Mouse (Mus musculus) midbrain, embryonic 13.5 days (tissue): ENCODE results near the gene Fars2. TPM values are rescaled to one million over a fixed set of nuclear protein-coding genes. Genes with fewer than 3 reads are reported as not detected.
A peak's percentile ranks its signal among the peaks of the same experiment; 100 is the strongest.
"Not testable (repeated sequence)": the region's sequence is repeated elsewhere in the genome, so short reads cannot be mapped to it uniquely, and the experiment has no call there.

Experiments used
- ATAC-seq: fragments of 200-750 bp; cut with Nextera tagmentation; 2 replicates; pipeline ENCODE4 v1.8.0; 2017; ENCODE audit warnings: mild to moderate bottlenecking, moderate TSS enrichment, moderate library complexity
- H3K27ac ChIP-seq: fragments of 300-500 bp; sonication (generic); 2 replicates; pipeline ENCODE4 v1.5.1; 2015; ENCODE audit warnings: inconsistent platforms, mild to moderate bottlenecking, moderate library complexity
- H3K27me3 ChIP-seq: fragments of 300-500 bp; sonication (generic); 2 replicates; pipeline ENCODE4 v1.6.1; 2015; ENCODE audit warnings: mild to moderate bottlenecking, inconsistent platforms
- H3K36me3 ChIP-seq: fragments of 300-500 bp; sonication (generic); 2 replicates; pipeline ENCODE4 v1.6.1; 2015; ENCODE audit warnings: mild to moderate bottlenecking, inconsistent platforms
- H3K4me1 ChIP-seq: fragments of 300-500 bp; sonication (generic); replicated peaks from 2 replicates; pipeline ENCODE4 v1.6.1; 2015; ENCODE audit warnings: inconsistent platforms
- H3K4me2 ChIP-seq: fragments of 300-500 bp; sonication (generic); replicated peaks from 2 replicates; pipeline ENCODE4 v1.6.1; 2015; ENCODE audit warnings: moderate library complexity, mild to moderate bottlenecking, inconsistent platforms
- H3K4me3 ChIP-seq: fragments of 300-500 bp; sonication (generic); replicated peaks from 2 replicates; pipeline ENCODE4 v1.5.1; 2015; ENCODE audit warnings: mild to moderate bottlenecking, inconsistent platforms
- H3K9ac ChIP-seq: fragments of 300-500 bp; sonication (generic); replicated peaks from 2 replicates; pipeline ENCODE4 v1.6.1; 2015; ENCODE audit warnings: mild to moderate bottlenecking, inconsistent platforms
- H3K9me3 ChIP-seq: fragments of 300-500 bp; sonication (generic); 2 replicates; pipeline ENCODE4 v1.6.1; 2016; ENCODE audit warnings: mild to moderate bottlenecking, inconsistent platforms
- WGBS: fragments of 180-500 bp; shearing (Covaris S2); methylation state at CpG from one replicate; pipeline ENCODE4 v1.1.7; 2015; 5-methylcytosine and 5-hydroxymethylcytosine counted together
- polyA plus RNA-seq: library from polyadenylated mRNA; unstranded; fragments of >200 nt; fragmentation: Nextera tagmentation; extraction: Ambion mirVana; gene quantifications from 2 replicates; pipeline ENCODE4 v1.2.1, GENCODE M21; 2015

Fars2 gene
- polyA plus RNA-seq, 1 experiment from 2014 or later, result 29.5 TPM

- 77% methylated on average over 3 of the region's 3 CpGs for WGBS
Observed at GRCm38 (mm10) chr13:36451437-36451836, 334.2 kb downstream of the Fars2 start.

GRCm38 (mm10) chr13:36460473-36460872 lies 343.3 kb downstream of the Fars2 start:
- Histone ChIP-seq H3K9ac (no peak overlapping the region), H3K36me3 (no peaks in the 10 kb centered on the region), H3K4me2 (no peak overlapping the region), H3K27ac (no peak overlapping the region), H3K27me3 (no peaks in the 10 kb centered on the region), H3K9me3 (no peaks in the 10 kb centered on the region), H3K4me3 (no peak overlapping the region), H3K4me1 (0 out of 2 replicates have a peak, but pooled peaks cover 2% of the 10 kb centered on the region)
- WGBS, result 71% methylated on average over 3 of the region's 3 CpGs
- no peak for ATAC-seq

More at GRCm38 (mm10) chr13:36451437-36451836, 334.2 kb downstream of the Fars2 start:
- no peaks in the 10 kb centered on the region for H3K36me3 ChIP-seq
- no peak for ATAC-seq
- no peak overlapping the region for H3K9ac ChIP-seq
- no peak overlapping the region for H3K27ac ChIP-seq
- no peaks in the 10 kb centered on the region for H3K9me3 ChIP-seq
- no peak overlapping the region for H3K4me2 ChIP-seq
- H3K27me3 ChIP-seq, result no peaks in the 10 kb centered on the region
- H3K4me3 ChIP-seq, result no peak overlapping the region
- 0 out of 2 replicates have a peak, but pooled peaks cover 2% of the 10 kb centered on the region for H3K4me1 ChIP-seq

GRCm38 (mm10) chr13:36463669-36464068 lies 346.5 kb downstream of the Fars2 start:
- Histone ChIP-seq H3K9me3 (no peaks in the 10 kb centered on the region), H3K4me2 (no peak overlapping the region), H3K4me3 (no peak overlapping the region), H3K4me1 (0 out of 2 replicates have a peak, but pooled peaks cover 2% of the 10 kb centered on the region), H3K27me3 (no peaks in the 10 kb centered on the region), H3K9ac (no peak overlapping the region), H3K36me3 (no peaks in the 10 kb centered on the region), H3K27ac (no peak overlapping the region)
- no peak for ATAC-seq

- not testable (repeated sequence) for H3K36me3 ChIP-seq, ATAC-seq, H3K27ac ChIP-seq, H3K9ac ChIP-seq, H3K4me1 ChIP-seq, H3K9me3 ChIP-seq, H3K4me2 ChIP-seq, H3K4me3 ChIP-seq, H3K27me3 ChIP-seq
- WGBS, result 96% methylated on average over 3 of the region's 3 CpGs
Observed at GRCm38 (mm10) chr13:36466076-36466475, 348.9 kb downstream of the Fars2 start.

- WGBS, result 92% methylated on average over 5 of the region's 5 CpGs
- Histone ChIP-seq H3K9ac (no peak overlapping the region), H3K27ac (no peak overlapping the region), H3K9me3 (no peaks in the 10 kb centered on the region), H3K4me2 (no peak overlapping the region), H3K4me3 (no peak overlapping the region), H3K36me3 (no peaks in the 10 kb centered on the region), H3K4me1 (peaks cover 9% of the 10 kb centered on the region), H3K27me3 (no peaks in the 10 kb centered on the region)
- no peak for ATAC-seq
Observed at GRCm38 (mm10) chr13:36466515-36466921, 349.3 kb downstream of the Fars2 start.

- Histone ChIP-seq H3K27me3 (no peaks in the 10 kb centered on the region), H3K4me2 (no peak overlapping the region), H3K9me3 (no peaks in the 10 kb centered on the region), H3K4me1 (peaks cover 9% of the 10 kb centered on the region), H3K9ac (no peak overlapping the region), H3K27ac (no peak overlapping the region), H3K36me3 (no peaks in the 10 kb centered on the region), H3K4me3 (no peak overlapping the region)
- WGBS, result 92% methylated on average over 2 of the region's 2 CpGs
- ATAC-seq, result no peak
Observed at GRCm38 (mm10) chr13:36467849-36468248, 350.6 kb downstream of the Fars2 start.

GRCm38 (mm10) chr13:36468963-36469362 lies 351.8 kb downstream of the Fars2 start:
- H3K4me3 ChIP-seq, result no peak overlapping the region
- H3K4me1 ChIP-seq, result peaks cover 9% of the 10 kb centered on the region
- H3K27ac ChIP-seq, result no peak overlapping the region
- no peak overlapping the region for H3K9ac ChIP-seq
- H3K27me3 ChIP-seq, result no peaks in the 10 kb centered on the region
- WGBS, result 95% methylated on average over 2 of the region's 2 CpGs
- no peaks in the 10 kb centered on the region for H3K9me3 ChIP-seq
- no peak overlapping the region for H3K4me2 ChIP-seq
- no peak for ATAC-seq
- H3K36me3 ChIP-seq, result no peaks in the 10 kb centered on the region

- Histone ChIP-seq H3K36me3 (no peaks in the 10 kb centered on the region), H3K9ac (no peak overlapping the region), H3K4me3 (no peak overlapping the region), H3K4me2 (no peak overlapping the region), H3K27ac (peak overlapping the region; percentile 59), H3K4me1 (peaks cover 9% of the 10 kb centered on the region), H3K9me3 (no peaks in the 10 kb centered on the region), H3K27me3 (no peaks in the 10 kb centered on the region)
- WGBS, result 49% methylated on average over 2 of the region's 2 CpGs
- ATAC-seq, result peak; percentile 67; the same call in 1 of the 2 replicates
Observed at GRCm38 (mm10) chr13:36469412-36470125, 352.4 kb downstream of the Fars2 start.

GRCm38 (mm10) chr13:36477648-36478047 lies 360.4 kb downstream of the Fars2 start:
- Histone ChIP-seq H3K4me3 (no peak overlapping the region), H3K27me3 (no peaks in the 10 kb centered on the region), H3K9me3 (no peaks in the 10 kb centered on the region), H3K36me3 (no peaks in the 10 kb centered on the region), H3K27ac (no peak overlapping the region), H3K4me1 (no peaks in the 10 kb centered on the region), H3K4me2 (no peak overlapping the region), H3K9ac (no peak overlapping the region)
- ATAC-seq, result no peak
- 82% methylated on average over 5 of the region's 5 CpGs for WGBS

- H3K27ac ChIP-seq, result no peak overlapping the region
- H3K9ac ChIP-seq, result no peak overlapping the region
- H3K36me3 ChIP-seq, result no peaks in the 10 kb centered on the region
- H3K4me1 ChIP-seq, result no peaks in the 10 kb centered on the region
- no peak overlapping the region for H3K4me2 ChIP-seq
- H3K27me3 ChIP-seq, result no peaks in the 10 kb centered on the region
- no peak overlapping the region for H3K4me3 ChIP-seq
- no peaks in the 10 kb centered on the region for H3K9me3 ChIP-seq
- no peak for ATAC-seq
- 87% methylated on average over 3 of the region's 3 CpGs for WGBS
Observed at GRCm38 (mm10) chr13:36478243-36478642, 361.0 kb downstream of the Fars2 start.

GRCm38 (mm10) chr13:36480101-36480500 lies 362.9 kb downstream of the Fars2 start:
- no peak overlapping the region for H3K27ac ChIP-seq
- no peaks in the 10 kb centered on the region for H3K36me3 ChIP-seq
- H3K4me1 ChIP-seq, result no peaks in the 10 kb centered on the region
- ATAC-seq, result no peak
- no peaks in the 10 kb centered on the region for H3K9me3 ChIP-seq
- WGBS, result 92% methylated on average over 2 of the region's 2 CpGs
- no peak overlapping the region for H3K4me2 ChIP-seq
- no peak overlapping the region for H3K9ac ChIP-seq
- no peaks in the 10 kb centered on the region for H3K27me3 ChIP-seq
- H3K4me3 ChIP-seq, result no peak overlapping the region

- H3K4me3 ChIP-seq, result no peak overlapping the region
- 97% methylated on average over 2 of the region's 2 CpGs for WGBS
- no peak overlapping the region for H3K27ac ChIP-seq
- H3K4me1 ChIP-seq, result no peaks in the 10 kb centered on the region
- H3K9me3 ChIP-seq, result no peaks in the 10 kb centered on the region
- no peaks in the 10 kb centered on the region for H3K36me3 ChIP-seq
- H3K4me2 ChIP-seq, result no peak overlapping the region
- no peak overlapping the region for H3K9ac ChIP-seq
- no peaks in the 10 kb centered on the region for H3K27me3 ChIP-seq
- ATAC-seq, result no peak
Observed at GRCm38 (mm10) chr13:36484391-36484790, 367.2 kb downstream of the Fars2 start.

- Histone ChIP-seq H3K4me3 (no peak overlapping the region), H3K4me2 (no peak overlapping the region), H3K9me3 (no peaks in the 10 kb centered on the region), H3K27ac (no peak overlapping the region), H3K4me1 (peaks cover 5% of the 10 kb centered on the region; the same call in 1 of the 2 replicates), H3K27me3 (no peaks in the 10 kb centered on the region), H3K9ac (no peak overlapping the region), H3K36me3 (no peaks in the 10 kb centered on the region)
- ATAC-seq, result no peak; the same call in 1 of the 2 replicates
- WGBS, result 84% methylated on average over 11 of the region's 11 CpGs
Observed at GRCm38 (mm10) chr13:36486756-36487155, 369.5 kb downstream of the Fars2 start.
